Mouse (Mus musculus): ENCODE data around the gene Sema3b. TPM values are rescaled to one million over a fixed set of nuclear protein-coding genes. Genes with fewer than 3 reads are reported as not detected.

Gene Sema3b
- total RNA-seq, 2 experiments from 2014 or later: 16.2 to 18.8 TPM

DNA sequence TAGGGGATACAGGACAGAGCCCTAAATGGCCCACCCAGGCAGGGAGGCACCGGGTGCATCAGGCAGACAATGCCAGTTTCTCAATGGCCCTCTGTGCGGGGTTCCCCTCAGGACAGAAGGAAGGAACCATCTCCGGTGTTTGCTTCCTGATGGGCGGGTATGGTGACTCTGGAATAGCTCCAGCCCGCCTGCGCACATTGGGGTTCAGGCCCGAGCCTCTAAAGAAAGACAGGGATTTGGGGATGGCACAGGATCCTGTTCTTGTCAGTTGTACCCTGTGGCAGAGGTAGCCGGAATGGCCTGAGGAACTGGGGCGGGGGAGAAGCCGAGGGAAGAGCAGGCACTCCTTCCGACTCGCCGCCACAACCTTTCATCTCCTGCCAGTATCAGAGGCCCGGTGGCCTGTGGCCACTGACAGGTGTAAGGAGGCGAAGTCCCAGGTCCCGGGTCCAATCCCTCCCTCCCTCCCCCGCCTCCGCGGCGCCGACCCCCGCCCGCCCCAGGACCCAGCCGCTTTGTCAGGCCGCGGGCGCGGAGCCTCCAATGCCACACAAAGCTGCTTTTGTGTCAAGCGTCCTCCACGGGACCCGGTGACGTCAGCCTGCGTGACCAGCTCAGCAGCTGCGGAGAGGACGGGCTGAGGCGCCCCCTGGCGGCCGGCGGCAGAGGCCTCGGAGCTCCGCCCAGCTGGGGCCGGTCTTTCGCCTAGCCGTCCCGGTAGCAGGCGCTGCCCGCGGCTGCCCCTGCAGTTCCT is 3.3 kb upstream of the Sema3b start:
- DNase-seq: peak; percentile 100

DNA sequence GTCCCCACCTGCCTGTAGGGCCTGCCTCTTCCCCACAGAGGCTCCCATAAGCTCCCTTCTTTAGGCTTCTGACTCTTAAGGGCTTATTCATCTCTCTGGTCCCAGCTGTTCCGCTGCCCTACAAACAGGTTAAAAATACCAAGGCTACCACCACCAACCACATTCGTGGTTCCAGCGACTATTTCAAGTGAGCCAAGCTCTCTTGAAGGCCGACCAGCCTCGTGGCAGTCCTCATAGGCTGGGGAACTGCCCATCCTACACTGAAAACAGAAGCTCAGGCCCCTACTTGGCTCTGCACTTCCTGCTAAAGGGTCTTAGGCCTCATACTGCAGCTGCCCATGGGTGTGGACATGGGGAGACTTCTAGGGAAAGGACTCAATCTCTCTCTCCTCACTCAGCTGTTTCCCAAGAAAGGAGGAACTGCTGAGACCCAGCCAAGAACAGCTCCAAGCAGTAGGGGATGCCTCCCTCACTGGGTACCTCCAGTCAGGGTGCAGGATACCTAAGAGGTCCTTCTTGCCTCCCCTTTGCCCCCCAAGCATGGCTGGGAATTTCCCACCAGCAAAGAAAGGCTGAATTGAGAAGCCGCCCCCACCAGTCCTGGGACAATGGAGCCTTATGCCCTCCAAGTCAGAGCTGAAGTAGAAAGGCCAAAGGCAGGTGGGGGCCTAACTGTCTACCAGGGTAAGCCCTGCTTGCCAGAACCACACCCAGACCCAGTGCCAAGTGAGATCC is 2.6 kb upstream of the Sema3b start:
- DNase-seq: peak; percentile 28

- DNase-seq: no peak
Observed at GRCm38 (mm10) chr9:107609433-107609830, 403 bp upstream of the Sema3b start.

DNA sequence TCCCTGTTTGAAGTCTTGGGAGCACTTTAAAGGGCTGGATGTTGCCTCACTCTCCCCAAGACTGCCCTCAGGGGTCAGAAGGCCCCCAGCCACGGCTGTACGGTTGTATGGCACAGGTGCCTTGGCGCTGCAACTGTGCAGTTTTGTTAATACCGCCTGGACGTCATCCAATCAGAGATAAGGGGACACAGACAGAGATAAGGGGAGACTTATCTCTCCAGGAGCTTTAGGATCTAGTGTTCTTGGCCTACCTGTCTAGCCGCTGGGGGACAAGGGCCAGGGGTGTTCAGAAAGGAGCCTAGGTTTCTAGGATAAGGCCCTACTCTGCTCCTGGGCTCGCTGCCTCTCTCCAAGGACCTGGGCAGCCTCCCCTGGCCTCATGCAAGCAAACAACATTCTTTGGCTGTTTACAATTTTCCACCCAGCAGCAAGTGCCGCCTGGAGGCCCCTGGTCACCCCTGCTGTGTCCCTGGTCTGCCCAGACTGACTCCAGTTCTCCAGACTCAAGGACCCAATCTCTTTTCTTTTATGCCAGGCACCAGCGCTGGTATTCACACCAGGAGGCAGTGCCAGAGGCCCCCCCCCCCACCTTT is 1.3 kb downstream of the Sema3b start:
- no peak for DNase-seq

DNA sequence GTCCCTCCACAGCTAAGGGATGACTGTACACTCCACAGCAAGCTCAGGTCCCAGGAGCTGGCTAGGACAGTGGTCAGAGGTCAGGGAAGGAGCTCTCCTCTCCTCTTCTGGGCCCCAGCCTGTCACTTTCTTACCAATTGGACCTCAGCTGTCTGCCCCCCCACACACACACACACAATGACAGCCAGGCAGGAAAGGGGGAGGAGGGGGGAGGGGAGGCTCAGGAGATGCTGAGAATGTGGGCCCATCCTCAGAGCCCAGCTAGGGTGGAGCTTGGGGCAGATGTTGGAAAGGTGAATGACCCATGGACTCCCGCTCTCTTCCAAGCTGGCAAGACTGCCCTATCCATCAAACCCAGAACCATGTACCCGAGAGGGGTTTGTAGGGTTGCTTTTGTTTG is 2.0 kb downstream of the Sema3b start:
- DNase-seq: no peak

- peak; percentile 64 for DNase-seq
Observed at GRCm38 (mm10) chr9:107606591-107606990, 2.4 kb downstream of the Sema3b start.

- peak; percentile 57 for DNase-seq
Observed at GRCm38 (mm10) chr9:107605041-107605661, 3.9 kb downstream of the Sema3b start.

DNA sequence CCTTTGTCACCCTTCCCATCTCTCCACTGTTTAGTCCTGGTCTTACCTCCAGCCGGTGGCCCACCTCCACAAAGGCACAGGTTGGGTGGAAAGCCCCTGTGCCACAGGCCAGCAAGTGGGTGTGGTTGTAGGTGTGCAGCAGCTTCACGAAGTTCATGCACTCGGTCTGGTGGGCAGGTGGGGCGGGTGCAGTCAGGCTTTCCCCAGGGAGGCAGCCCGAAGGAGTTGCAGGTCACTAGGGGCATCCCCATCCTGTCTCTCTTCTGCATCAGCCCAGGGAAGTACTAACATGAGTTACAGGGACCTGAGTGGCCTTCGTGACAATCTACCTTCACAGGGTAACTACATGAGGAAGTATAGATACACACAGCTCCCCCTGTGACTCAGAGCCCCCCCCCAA is 5.8 kb downstream of the Sema3b start:
- DNase-seq: no peak

DNA sequence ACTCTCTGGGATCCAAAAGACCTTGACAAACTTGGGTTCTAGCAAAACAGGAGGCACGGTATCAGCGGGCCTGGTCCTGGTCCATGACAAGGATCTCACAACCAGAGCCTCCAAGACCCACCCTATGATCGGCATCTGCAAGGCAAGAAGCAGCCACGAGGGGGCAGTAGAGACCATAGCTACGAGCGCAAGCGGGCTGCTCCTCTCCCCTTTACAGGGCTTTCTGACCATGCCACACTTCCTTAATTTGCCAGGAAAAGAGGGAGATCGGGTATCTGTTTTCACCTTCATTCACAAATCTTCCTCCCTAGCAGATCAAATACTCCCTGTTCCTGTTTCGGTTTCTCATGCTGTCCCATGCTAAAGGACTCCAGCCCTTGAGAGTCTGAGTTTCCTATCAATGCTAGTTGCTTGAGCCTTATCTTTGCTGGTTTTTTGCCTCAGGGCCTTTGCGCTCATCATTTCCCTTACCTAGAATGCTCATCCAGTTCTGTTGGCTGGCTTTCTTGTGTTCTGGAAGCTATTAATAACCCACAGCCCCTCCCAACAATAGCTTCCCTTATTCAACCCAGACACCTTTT is 6.9 kb downstream of the Sema3b start:
- peak; percentile 98 for DNase-seq

DNA sequence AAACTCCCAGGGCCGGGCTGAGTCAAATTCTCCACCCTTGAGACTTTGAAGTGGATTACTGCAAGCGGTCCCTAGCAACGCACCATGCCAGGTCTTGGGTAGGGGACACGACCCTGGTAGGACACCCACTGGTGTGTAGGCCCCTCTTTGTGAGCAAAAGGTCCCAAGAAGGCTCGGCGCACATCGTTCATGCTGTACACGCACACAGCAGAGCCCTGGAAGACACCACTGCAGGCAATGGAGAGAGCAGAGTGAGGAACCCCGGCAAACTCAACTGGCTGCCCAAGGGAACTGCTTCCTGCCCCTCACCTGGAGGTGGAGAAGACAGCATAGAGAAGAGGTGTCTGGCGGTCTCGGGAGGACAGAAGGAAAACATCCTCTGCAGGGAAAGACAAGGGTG is 7.8 kb downstream of the Sema3b start:
- DNase-seq: no peak

- DNase-seq: no peak
Observed at GRCm38 (mm10) chr9:107600745-107601144, 8.3 kb downstream of the Sema3b start.

- DNase-seq: peak; percentile 55
Observed at GRCm38 (mm10) chr9:107599842-107600241, 9.2 kb downstream of the Sema3b start.

- DNase-seq: no peak
Observed at GRCm38 (mm10) chr9:107599433-107599832, 9.6 kb downstream of the Sema3b start.

DNA sequence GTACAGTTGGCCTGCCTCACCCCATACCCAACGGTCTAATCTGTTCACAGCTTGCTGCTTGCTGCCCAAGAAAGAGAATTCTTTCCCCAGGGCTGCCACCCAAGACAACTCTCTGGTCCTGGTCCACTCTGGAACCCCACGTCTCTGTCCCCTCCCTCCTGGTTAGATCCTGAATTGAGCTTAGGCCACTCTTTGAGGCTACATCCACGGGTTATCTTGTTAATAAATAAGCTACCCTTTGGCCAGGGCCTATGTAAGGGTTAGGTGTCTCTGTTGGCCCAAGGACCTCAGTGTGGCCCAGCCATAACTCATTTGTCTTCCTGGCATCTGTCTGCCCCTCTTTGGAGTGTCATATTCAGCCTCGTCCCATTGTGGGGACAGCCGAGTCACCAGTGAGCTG is 10.6 kb downstream of the Sema3b start:
- no peak for DNase-seq

DNA sequence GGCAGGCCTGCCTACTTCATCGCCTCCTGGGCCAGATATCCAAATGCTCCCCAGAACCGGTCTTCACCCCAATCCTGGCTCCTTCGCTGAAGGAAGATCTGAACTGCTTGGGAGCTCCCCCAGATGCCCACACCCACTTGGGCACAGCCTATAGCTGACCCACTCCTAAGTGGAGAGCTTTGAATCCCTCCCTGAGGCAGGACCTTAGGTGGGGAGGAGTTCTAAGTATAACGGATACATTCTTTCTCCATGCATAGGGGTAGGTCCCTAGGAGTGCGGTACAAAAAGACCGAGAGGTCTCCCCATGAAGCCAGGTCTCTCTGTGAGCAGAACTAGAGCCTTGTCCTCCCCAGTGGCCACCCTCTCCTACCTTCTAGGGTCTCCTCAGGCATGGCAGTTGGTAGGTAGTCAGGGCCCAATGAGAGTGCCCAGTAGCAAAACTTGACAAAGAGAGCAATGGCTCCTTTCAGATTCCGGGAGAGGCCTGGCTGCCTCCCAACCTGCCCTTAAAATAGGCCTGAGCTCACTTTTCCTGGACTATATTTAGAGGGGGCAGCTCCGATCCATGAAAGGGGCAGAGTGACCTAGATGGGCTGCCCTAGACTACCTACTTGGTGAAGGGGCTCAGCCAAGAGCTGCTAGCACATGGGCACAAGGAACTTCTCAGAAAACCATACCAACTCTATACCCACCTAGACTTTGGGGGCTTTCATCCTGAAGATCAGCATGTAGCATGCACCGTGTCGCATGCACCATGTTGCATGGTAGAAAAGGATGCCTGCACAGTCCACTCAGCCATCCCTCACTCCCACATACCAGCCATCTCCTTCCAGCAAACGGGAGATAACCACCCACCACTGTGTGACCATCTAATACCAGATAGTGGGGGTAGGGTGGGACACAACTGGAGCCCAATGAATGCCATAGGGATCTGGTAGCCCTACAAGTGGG is 12.1 kb downstream of the Sema3b start:
- peak; percentile 87 for DNase-seq

DNA sequence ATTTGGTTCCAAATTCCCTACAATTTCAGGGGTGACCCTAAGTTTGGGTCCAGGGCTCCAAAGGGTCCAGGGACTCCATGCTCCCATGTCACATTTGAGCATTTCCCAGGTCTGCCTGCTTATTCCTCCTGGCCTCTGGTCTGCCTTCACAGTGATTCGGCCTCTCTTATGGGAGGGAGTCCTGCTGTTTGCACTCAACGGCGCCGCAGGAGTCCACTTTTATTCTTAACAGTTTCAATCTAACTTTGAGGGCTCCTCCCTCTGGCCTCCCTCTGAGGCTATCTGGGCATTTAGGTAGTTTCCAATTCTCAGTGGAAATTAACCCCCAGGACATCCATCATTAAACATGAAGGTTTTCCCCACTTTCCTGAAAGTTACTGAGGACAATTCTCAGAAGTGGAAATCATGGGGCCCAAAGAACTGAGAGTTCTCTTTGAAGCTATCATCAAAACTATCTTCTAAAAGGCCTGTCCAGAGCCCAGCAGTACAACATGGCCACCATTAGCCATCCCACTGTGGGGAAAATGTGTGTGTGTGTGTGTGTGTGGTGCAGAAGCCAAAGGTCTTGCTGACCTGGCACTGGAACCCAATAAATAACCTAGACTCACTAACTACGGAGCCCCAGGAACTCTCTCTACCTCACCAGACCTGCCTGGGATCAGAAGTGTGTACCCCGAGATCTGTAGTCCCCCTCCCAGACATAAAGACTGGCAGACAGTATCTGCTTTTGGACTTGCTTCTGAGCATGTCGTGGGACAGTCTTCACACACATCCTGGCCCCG is 14.6 kb downstream of the Sema3b start:
- no peak for DNase-seq

GRCm38 (mm10) chr9:107593101-107593976 is 15.7 kb downstream of the Sema3b start:
- DNase-seq: peak; percentile 72

GRCm38 (mm10) chr9:107590773-107591060 is 18.3 kb downstream of the Sema3b start:
- no peak for DNase-seq

- peak; percentile 64 for DNase-seq
Observed at GRCm38 (mm10) chr9:107590058-107590772, 18.8 kb downstream of the Sema3b start.

All from heart, postnatal 4 days (tissue).